Mouse (Mus musculus): ENCODE measurements around the gene Slc39a10.

- TF ChIP-seq CTCF (IDR thresholded peaks at IDR 0.05; ENCODE audit: low read depth, low read length) = no peak
- TF ChIP-seq POLR2A (IDR thresholded peaks at IDR 0.05; ENCODE audit: extremely low read depth, insufficient read depth, low read length) = no peak
Observed at GRCm38 (mm10) chr1:46912506-46913156, 20.0 kb upstream of the Slc39a10 start.

Data from liver, adult 2 months (tissue).